Mouse (Mus musculus): Measurements from ENCODE around the gene Uqcrc1.

The Uqcrc1 gene

DNA sequence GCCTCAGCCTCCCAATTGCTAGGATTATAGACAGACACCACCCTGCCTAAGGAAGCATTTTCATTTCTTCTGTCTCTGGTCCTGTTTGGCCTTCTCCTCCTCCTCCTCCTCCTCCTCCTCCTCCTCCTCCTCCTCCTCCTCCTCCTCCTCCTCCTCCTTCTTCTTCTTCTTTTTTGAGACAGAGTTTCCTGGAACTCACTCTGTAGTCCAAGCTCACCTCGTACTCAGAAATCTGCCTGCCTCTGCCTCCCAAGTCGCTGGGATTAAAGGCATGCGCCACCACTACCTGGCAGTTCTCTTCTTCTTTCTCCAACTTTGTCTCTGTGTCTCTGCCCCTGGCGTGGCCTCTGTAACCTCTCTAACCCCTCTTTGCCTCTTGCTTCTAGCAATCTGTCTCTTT lies 49.3 kb downstream of the Uqcrc1 start, which contains the start of gene Ucn2:
TSS of gene Ucn2 (plus strand) at position 301 of the 400 bp plus-strand sequence.
- in situ Hi-C loops (cut with MboI): no loop called here

DNA sequence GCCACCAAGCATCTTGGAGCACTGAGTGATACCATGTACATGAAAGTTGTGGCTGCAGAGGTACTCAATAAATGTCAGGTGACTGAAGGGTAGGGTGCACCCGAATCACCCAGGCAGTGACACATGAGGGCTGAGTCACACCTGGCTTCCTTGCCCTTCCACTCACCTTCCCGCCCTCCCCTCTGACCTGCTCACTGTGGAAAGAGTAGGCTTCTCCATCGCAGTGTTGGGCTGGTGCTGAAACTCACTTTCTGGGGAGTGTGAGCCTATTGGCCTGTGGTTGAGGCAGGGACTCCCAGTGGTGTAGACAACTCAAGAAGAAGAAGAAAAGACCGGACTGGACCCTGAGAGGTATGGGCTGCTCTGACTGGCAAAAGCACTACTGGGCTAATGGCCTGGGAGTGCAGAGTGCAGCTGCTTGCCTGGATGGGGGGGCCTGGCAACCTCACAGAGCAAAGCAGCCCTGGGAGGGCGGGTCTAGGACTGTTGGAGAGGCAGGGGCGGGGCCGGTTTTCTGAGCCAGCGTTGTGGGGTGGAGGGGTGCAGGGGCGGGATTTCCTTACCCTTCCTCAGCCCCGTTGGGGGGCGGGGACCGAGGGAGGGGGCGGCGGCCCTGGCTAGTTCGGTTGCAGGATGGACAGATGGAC lies 51.4 kb downstream of the Uqcrc1 start:
- in situ Hi-C loops (cut with MboI): no loop called here

- in situ Hi-C loops (cut with MboI): no loop called here
These were observed 53.5 kb downstream of the Uqcrc1 start for GRCm38 (mm10) chr9:108989802-108990461.

DNA sequence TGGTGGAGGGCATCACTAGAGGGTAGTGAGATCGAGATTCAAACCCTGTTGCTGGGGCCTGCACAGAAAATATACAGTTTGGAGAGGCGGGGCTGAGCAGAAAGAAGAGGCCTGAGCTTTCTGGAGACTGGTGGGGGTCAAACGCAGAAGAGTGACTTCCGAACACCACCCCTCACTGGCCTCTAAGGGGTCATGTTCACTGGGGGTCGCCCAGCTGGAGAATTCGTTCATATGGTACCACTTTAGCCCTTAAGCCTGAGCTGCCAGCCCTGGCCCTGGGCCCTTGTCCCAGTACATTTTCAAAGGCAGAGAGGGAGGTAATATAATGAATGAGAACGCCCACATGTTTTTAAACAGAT lies 54.0 kb downstream of the Uqcrc1 start:
- in situ Hi-C loops (cut with MboI): no loop called here

DNA sequence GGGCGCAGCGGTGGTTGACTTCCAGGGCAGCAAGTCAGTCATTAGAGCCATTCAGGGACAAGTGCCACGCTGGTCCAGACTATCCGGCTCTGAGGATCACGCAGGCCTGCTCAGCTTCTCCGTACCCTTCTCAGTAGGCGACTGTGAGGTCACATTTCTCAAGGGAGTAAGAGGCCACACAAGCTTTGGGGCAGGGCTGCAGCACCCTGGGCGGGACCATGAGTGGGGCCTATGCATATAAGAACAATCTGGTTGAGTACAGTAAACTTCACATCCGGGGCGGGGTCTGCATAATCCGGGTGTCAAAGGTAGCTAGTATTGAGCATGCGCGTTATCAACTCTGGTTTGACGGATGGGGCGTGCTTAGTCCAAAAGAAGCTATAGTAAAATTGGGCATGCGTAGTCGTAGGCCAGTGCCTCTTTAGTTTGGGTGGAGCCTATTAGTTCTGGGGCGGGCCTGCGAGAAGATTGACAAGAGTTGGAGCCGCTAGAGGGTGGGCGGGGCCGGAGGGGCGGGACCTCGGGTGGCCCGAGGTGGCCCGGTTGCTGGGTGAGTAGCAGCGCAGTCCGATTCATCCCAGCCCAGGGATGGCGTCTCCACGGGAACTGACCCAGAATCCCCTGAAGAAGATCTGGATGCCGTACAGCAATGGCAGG lies 55.1 kb downstream of the Uqcrc1 start, which contains the start of gene Pfkfb4:
TSS of gene Pfkfb4 (plus strand) at position 351 of the 657 bp plus-strand sequence.
- in situ Hi-C loops (cut with MboI): no loop called here

- in situ Hi-C loops (cut with MboI): no loop called here
These were observed 55.6 kb downstream of the Uqcrc1 start for GRCm38 (mm10) chr9:108992085-108992469.

GRCm38 (mm10) chr9:108992620-108993361 lies 56.4 kb downstream of the Uqcrc1 start:
- in situ Hi-C loops (cut with MboI): no loop called here

DNA sequence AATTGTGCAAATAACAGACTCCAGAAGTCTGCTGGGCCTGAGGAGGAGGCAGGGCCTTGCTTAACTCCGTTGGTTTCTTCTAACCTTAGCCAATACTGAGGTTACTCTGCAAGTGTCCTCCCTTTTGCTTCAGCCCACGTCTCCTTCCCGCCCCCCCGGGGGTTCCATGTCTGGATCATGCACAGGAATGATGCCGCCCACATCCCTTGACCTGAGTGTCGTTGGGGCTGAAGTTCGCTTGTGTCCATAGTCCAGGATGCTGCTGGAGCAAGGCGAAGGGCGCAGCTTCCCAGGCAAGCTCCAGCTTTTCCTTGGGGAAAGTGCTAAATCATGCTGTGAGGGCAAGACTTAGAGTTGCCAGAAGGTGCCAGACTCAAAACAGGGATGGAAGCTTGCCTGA lies 60.0 kb downstream of the Uqcrc1 start:
- in situ Hi-C loops (cut with MboI): no loop called here

GRCm38 (mm10) chr9:108998287-108999166 lies 62.1 kb downstream of the Uqcrc1 start:
- in situ Hi-C loops (cut with MboI): no loop called here

- in situ Hi-C loops (cut with MboI): no loop called here
These were observed 62.7 kb downstream of the Uqcrc1 start for GRCm38 (mm10) chr9:108999167-108999526.
